Mouse (Mus musculus): ENCODE results near the gene Mobp.

DNA sequence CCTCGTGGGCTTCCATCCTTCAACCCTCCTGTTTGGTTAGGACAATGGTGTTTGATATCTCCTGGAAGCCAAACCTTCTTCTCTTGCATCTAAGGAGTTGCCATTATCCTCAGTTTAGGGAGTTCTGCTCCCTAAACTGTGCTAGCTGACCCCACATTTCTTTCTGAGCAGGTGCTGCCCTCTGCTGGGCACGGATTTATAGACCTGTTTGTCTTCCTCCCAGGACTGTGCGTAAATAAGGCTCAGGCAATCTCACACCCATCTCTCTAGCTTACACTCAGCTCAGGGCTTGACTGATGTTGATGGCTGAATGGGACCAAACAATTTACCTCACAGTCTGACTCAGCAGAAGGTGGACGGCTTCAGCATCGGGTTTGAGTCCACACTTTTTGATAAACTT, 21.8 kb downstream of the Mobp start:
- peak; percentile 66 for TF ChIP-seq CTCF (conservative IDR thresholded peaks at IDR 0.05; ENCODE audit: low read length)
- TF ChIP-seq NANOG (IDR thresholded peaks at IDR 0.05; ENCODE audit: borderline replicate concordance, low read length) = no peak
